Mouse (Mus musculus): Measurements from ENCODE around the gene Eif4g3.
"Not testable (repeated sequence)": the region's sequence is repeated elsewhere in the genome, so short reads cannot be mapped to it uniquely, and the experiment has no call there.

Eif4g3 gene

GRCm38 (mm10) chr4:138056658-138057057, 63.8 kb downstream of the Eif4g3 start:
- no peak for DNase-seq (ENCODE audit: extremely low read depth, low read depth, low spot score)

DNA sequence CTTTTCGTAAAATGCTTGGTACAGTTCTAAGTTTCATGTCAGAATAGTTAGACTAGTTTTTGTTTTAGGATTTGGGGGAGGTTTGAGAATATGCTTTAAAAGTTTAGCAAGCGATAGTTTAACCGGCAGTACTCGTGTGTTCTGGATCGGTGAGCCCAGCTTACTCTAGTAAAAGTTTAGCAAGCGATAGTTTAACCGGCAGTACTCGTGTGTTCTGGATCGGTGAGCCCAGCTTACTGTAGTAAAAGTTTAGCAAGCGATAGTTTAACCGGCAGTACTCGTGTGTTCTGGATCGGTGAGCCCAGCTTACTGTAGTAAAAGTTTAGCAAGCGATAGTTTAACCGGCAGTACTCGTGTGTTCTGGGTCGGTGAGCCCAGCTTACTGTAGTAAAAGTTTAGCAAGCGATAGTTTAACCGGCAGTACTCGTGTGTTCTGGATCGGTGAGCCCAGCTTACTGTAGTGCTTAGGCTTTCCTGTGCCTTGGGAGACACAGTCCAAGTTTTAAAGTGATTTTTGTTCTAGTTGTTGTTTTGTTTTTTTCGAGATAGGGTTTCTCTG, 64.5 kb downstream of the Eif4g3 start:
- DNase-seq (ENCODE audit: extremely low read depth, low read depth, low spot score): not testable (repeated sequence)

GRCm38 (mm10) chr4:138061161-138061560, 68.3 kb downstream of the Eif4g3 start:
- no peak for DNase-seq (ENCODE audit: extremely low read depth, low read depth, low spot score)

DNA sequence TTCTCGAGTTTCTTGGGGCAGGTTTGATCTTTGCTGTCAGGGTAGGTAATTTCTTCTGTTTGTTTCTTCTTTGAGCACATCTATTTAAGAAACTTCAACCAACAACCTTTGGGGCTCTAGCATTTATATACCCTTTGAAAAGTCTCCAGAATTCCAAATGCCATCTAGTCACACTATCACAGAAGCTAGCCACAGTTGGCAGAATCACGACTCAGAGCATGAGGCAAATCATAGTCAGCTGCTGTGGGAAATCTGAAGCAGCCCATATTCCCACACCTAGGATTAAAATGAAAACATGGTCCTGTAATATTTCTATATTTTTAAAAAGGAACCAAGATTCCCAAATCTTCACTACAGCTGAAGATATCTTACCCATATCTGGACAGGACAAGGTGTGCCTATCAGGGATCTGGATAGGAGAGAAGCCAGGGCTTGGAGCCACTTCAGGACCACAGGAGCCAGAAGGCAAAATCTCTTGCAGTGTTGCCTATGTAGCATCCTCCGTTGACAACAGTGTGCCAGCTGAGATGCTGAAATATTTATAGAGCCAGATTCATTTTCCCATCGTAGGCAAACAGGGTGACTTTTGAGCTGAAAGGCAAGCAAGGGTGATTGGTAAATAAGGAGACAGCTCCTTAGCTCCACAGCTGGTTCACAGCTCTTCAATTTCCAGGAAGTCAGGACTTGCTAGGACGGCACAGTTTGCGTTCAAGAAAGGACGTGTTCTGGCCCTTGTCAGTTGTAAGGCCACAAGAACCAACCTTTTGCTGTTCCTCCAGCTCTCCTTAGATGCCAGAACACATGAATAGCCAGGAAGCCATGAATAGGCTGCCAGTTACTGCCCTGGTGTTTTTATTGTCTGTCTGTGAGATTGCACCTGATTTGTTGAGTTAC, 70.8 kb downstream of the Eif4g3 start:
- DNase-seq (ENCODE audit: extremely low read depth, low read depth, low spot score): no peak

GRCm38 (mm10) chr4:138064882-138065592, 72.2 kb downstream of the Eif4g3 start:
- DNase-seq (ENCODE audit: extremely low read depth, low read depth, low spot score): no peak

GRCm38 (mm10) chr4:138065593-138066169, 72.9 kb downstream of the Eif4g3 start:
- peak; percentile 83 for DNase-seq (ENCODE audit: extremely low read depth, low read depth, low spot score)

DNA sequence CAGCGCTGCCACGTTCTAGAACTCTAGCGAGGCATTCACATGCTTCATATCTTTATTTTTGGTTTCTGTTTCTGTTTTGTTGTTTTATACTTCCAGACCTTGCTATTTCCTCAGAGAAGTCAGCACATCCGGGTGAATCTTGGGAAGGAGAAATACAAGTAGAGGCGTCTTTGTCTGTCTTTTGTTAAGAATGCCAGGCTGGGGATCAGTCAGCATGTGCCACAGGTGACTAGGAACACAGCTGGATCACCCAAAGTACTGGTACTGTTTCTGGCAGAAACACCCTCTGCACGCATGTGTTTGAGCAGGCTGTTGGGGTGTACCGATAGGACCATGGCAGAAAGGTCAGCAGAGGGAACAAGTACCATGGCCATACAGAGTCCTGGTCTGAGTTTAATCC, 73.6 kb downstream of the Eif4g3 start:
- no peak for DNase-seq (ENCODE audit: extremely low read depth, low read depth, low spot score)

DNA sequence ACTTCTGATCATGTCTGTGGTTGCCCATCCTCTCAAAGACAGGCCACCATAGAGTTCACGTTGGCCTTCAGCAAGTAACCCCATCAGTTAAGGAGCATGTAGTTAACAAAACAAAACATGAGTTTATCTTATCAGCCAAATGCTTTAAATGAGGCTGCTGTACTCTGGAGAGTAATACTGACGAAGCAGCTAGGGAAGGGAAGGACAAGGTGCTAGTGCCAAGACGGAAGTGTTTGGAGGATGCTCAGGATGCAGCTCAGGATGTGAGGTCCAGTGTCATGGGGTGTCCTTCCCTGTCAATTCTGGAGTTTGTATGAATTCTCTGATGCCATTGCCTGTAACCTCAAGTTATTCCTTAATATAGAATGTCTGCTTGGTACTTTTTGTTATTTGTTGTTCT, 75.0 kb downstream of the Eif4g3 start:
- no peak for DNase-seq (ENCODE audit: extremely low read depth, low read depth, low spot score)

DNA sequence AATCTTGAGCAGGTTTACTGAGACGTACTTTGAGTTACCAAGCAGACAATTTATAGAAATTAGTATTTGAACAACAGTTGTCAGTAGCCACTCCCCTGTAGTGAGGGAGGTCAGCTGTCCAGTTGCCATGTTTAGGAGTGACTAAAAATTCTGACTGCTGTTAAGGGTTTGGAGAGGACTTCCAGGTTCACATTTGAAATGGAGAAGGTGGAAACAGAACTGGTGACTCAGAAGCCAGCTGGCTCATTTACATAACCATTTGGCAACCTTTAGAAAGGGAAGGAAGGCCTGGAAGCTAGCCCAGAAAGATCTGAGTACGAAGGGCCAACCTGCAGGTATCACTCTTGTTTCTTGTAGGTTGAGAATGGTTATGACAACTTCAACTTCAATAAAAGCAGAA, 75.8 kb downstream of the Eif4g3 start:
- DNase-seq (ENCODE audit: extremely low read depth, low read depth, low spot score): peak; percentile 73

DNA sequence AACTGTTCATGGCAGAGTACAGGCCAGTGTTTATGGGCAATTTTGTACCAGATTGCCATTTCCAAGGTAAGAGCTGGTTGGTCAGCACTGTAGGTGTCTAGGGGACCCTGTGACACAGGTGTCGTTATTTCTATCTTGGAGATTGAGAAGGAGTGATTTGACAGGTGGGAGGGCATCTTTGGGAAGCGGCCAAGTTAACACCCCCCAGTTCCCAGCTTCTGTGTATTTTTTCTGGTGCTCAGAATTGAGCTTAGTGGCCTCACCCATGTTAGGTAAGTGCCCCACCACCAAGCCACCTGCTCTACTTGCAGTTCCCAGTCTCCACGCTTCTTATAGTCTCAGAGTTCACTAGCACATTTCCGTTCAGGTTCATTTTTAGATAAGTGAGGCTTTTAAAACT, 76.5 kb downstream of the Eif4g3 start:
- DNase-seq (ENCODE audit: extremely low read depth, low read depth, low spot score): no peak

- DNase-seq (ENCODE audit: extremely low read depth, low read depth, low spot score): no peak
These were observed 78.7 kb downstream of the Eif4g3 start for GRCm38 (mm10) chr4:138071497-138071896.

- DNase-seq (ENCODE audit: extremely low read depth, low read depth, low spot score): no peak
These were observed 80.3 kb downstream of the Eif4g3 start for GRCm38 (mm10) chr4:138073086-138073485.

- DNase-seq (ENCODE audit: extremely low read depth, low read depth, low spot score): no peak
These were observed 80.7 kb downstream of the Eif4g3 start for GRCm38 (mm10) chr4:138073531-138073930.

GRCm38 (mm10) chr4:138074896-138075584, 82.2 kb downstream of the Eif4g3 start:
- DNase-seq (ENCODE audit: extremely low read depth, low read depth, low spot score): no peak

- DNase-seq (ENCODE audit: extremely low read depth, low read depth, low spot score): no peak
These were observed 85.0 kb downstream of the Eif4g3 start for GRCm38 (mm10) chr4:138077663-138078295.

DNA sequence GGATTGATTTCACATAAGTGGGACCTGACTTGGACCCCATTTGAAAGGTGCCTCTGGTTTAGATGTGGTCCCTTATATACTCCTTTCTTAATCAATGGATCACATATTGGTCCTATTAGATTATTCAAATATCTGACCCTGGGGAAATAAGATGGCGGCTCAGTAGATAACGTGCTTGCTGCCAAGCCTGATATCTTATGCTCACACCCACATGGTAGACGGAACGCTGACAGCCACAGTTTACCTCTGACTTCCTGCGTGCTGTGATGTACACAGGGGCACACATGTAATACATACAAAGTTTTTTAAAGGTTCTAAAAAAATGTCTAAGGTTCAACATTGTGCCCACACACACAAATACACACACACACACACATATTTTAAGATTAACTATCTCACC, 86.4 kb downstream of the Eif4g3 start:
- no peak for DNase-seq (ENCODE audit: extremely low read depth, low read depth, low spot score)

DNA sequence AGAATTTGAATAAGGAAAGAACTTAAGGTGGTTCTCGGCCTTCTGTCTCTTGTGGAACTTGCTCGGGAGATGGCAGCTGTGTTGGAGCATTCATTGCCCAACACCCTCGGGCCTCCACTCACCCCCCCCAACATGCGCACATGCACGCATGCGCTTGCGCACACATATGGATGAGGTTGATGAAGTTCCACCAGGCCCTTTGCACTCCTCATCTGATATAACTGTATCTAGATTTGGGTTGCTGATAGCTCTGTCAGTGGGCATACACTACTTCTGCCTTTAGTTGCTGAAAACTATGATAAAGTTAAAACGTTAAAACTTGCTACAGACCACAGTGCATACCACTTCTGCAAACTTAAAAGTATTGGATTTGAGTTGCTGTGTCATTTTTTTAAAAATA, 89.6 kb downstream of the Eif4g3 start:
- no peak for DNase-seq (ENCODE audit: extremely low read depth, low read depth, low spot score)

GRCm38 (mm10) chr4:138084103-138084502, 91.3 kb downstream of the Eif4g3 start:
- peak; percentile 56 for DNase-seq (ENCODE audit: extremely low read depth, low read depth, low spot score)

DNA sequence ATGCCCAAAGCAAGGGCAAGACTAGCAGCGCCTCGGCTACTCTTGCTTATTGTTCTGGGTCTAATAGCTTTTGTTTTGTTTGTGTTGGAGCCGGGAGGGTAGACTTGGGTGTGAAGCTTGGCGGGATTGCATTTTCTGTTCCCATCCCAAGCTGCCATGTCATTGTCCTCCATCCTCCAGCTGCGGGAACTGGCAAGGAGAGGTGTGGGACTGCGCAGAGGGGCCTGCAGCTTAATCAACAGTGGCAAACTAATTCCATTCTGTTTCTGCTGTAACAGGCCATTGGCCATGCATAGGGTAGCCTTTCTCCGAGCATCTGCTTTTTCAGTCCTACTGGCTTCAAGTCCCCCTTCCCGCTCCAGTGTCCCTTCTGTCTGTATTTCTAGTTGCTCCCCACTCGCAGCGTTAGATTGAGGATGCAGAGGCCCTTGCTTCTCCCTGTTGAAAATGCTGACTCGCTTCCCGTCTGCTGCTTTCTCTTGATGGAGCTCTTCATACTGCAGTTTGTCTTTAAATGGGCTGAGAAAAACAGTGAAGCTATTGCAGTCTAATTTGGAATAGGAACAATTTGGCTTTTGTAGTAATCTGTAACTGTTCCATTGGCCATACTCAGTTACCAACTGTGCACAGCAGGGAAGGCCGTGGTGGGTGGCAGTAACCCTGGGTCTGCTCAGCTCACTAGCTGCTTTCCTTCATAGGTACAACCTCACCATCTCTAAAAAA, 92.2 kb downstream of the Eif4g3 start:
- no peak for DNase-seq (ENCODE audit: extremely low read depth, low read depth, low spot score)

GRCm38 (mm10) chr4:138086949-138087348, 94.1 kb downstream of the Eif4g3 start:
- DNase-seq (ENCODE audit: extremely low read depth, low read depth, low spot score): no peak

Measured in fat pad, adult 2 months (tissue).